Comparison of ENCODE assay signal across 8 mouse cellular contexts in genomic region chr2:121441800-121442199, GRCm38 (mm10). TPM values are rescaled to one million over a fixed set of nuclear protein-coding genes. Genes with fewer than 3 reads are reported as not detected.
DNase-seq lines count a peak whose midpoint lies in the region; ATAC-seq lines count a peak whose summit lies in the region.

No protein-coding gene starts in this region.

- H3K4me2 ChIP-seq in forebrain, embryonic 13.5 days: peak overlapping the region; percentile 76
- peak overlapping the region; percentile 93 for H3K4me2 ChIP-seq in liver, embryonic 12.5 days

- H3K27me3 ChIP-seq in megakaryocyte, embryonic 14.5 days (replicated peaks): peaks cover 6% of the 10 kb centered on the region
- H3K27me3 ChIP-seq in forebrain, embryonic 13.5 days: peaks cover 20% of the 10 kb centered on the region
- peaks cover 37% of the 10 kb centered on the region for H3K27me3 ChIP-seq in liver, embryonic 12.5 days (replicated peaks)

- peaks cover 37% of the 10 kb centered on the region for H3K36me3 ChIP-seq in megakaryocyte, embryonic 14.5 days (replicated peaks; ENCODE audit: low read length)
- peaks cover 34% of the 10 kb centered on the region for H3K36me3 ChIP-seq in forebrain, embryonic 13.5 days (ENCODE audit: poor library complexity, severe bottlenecking)
- H3K36me3 ChIP-seq in liver, embryonic 12.5 days: peaks cover 30% of the 10 kb centered on the region

- 9% methylated on average over 11 of the region's 11 CpGs for WGBS in forebrain, embryonic 13.5 days
- WGBS in liver, embryonic 12.5 days (ENCODE audit: insufficient replicate concordance): 15% methylated on average over 11 of the region's 11 CpGs

- H3K9me3 ChIP-seq in megakaryocyte, embryonic 14.5 days: no peaks in the 10 kb centered on the region
- H3K9me3 ChIP-seq in forebrain, embryonic 13.5 days (replicated peaks): no peaks in the 10 kb centered on the region
- H3K9me3 ChIP-seq in liver, embryonic 12.5 days (replicated peaks): no peaks in the 10 kb centered on the region

- peak overlapping the region; percentile 50 for H3K9ac ChIP-seq in forebrain, embryonic 13.5 days
- peak overlapping the region; percentile 69 for H3K9ac ChIP-seq in liver, embryonic 12.5 days

- peaks cover 39% of the 10 kb centered on the region for H3K4me1 ChIP-seq in megakaryocyte, embryonic 14.5 days
- H3K4me1 ChIP-seq in forebrain, embryonic 13.5 days: peaks cover 16% of the 10 kb centered on the region
- peaks cover 19% of the 10 kb centered on the region for H3K4me1 ChIP-seq in liver, embryonic 12.5 days

- H3K27ac ChIP-seq in forebrain, embryonic 13.5 days: no peak overlapping the region
- H3K27ac ChIP-seq in liver, embryonic 12.5 days: no peak overlapping the region

- no peak for ATAC-seq in megakaryocyte, adult 5-6 weeks (ENCODE audit: poor library complexity, severe bottlenecking)
- no peak for ATAC-seq in forebrain, embryonic 13.5 days
- ATAC-seq in liver, embryonic 12.5 days: no peak
- ATAC-seq in erythroid progenitor cell, adult 5-6 weeks (replicated peaks; ENCODE audit: low FRiP score, poor library complexity, severe bottlenecking): no peak; the same call in 1 of the 2 replicates

- H3K4me3 ChIP-seq in megakaryocyte, embryonic 14.5 days (replicated peaks): peak overlapping the region; percentile 91
- H3K4me3 ChIP-seq in forebrain, embryonic 13.5 days: peak overlapping the region; percentile 36
- peak overlapping the region; percentile 60 for H3K4me3 ChIP-seq in liver, embryonic 12.5 days

- DNase-seq in spleen, postnatal 14 days (ENCODE audit: low spot score in 2 of 2): peak; percentile 18 to 46
- no peak for DNase-seq in adrenal gland, adult 2 months
- no peak for DNase-seq in frontal cortex, postnatal 36 days (ENCODE audit: low spot score in 2 of 2)

RNA-seq across cellular contexts. Expression of gene Ell3, which starts 2.3 kb away (rescaled TPM):
- not detected in 2 replicates for polyA plus RNA-seq in megakaryocyte, embryonic 14.5 days (2012; ENCODE audit: insufficient read depth, low replicate concordance)
- not detected in 2 replicates for total RNA-seq in megakaryocyte, adult 5-6 weeks (2015)
- total RNA-seq in megakaryocyte, adult 5-6 weeks (2017): not detected in 2 replicates
- 1.7 and 2.1 TPM in 2 replicates for polyA plus RNA-seq in forebrain, embryonic 13.5 days (2015; fragmentation: Nextera tagmentation; extraction: Ambion mirVana)
- 1.4 and 1.6 TPM in 2 replicates for polyA plus RNA-seq in liver, embryonic 12.5 days (2016; fragmentation: Nextera tagmentation; extraction: Ambion mirVana)
- total RNA-seq in adrenal gland, adult 2 months (2021): under 1 TPM; 0.35 to 0.63 TPM
- 0.20 and 0.23 TPM in 2 replicates for polyA plus RNA-seq in adrenal gland, adult 2 months (2012; rRNA removed)
- 1.4 TPM in 1 of 2 replicates, not detected in the other for total RNA-seq in erythroid progenitor cell, adult 5-6 weeks (2015; ENCODE audit: low replicate concordance)
- total RNA-seq in erythroid progenitor cell, adult 5-6 weeks (2017; ENCODE audit: low replicate concordance): not detected in 2 replicates

RNA-seq across cellular contexts. Expression of gene Serf2, which starts 7.2 kb away (rescaled TPM):
- polyA plus RNA-seq in megakaryocyte, embryonic 14.5 days (2012; ENCODE audit: insufficient read depth, low replicate concordance): 78.6 and 558 TPM in 2 replicates
- total RNA-seq in megakaryocyte, adult 5-6 weeks (2015): 390 and 393 TPM in 2 replicates
- total RNA-seq in megakaryocyte, adult 5-6 weeks (2017): 216 and 267 TPM in 2 replicates
- polyA plus RNA-seq in forebrain, embryonic 13.5 days (2015; fragmentation: Nextera tagmentation; extraction: Ambion mirVana): 420 and 494 TPM in 2 replicates
- 321 and 334 TPM in 2 replicates for polyA plus RNA-seq in liver, embryonic 12.5 days (2016; fragmentation: Nextera tagmentation; extraction: Ambion mirVana)
- total RNA-seq in adrenal gland, adult 2 months (2021): 100 to 1,000 TPM; 272 to 371 TPM
- 275 and 332 TPM in 2 replicates for polyA plus RNA-seq in adrenal gland, adult 2 months (2012; rRNA removed)
- 89.4 and 100 TPM in 2 replicates for total RNA-seq in erythroid progenitor cell, adult 5-6 weeks (2015; ENCODE audit: low replicate concordance)
- 55.3 and 77.3 TPM in 2 replicates for total RNA-seq in erythroid progenitor cell, adult 5-6 weeks (2017; ENCODE audit: low replicate concordance)

RNA-seq across cellular contexts. Expression of gene Hypk, which starts 11.3 kb away (rescaled TPM):
- polyA plus RNA-seq in megakaryocyte, embryonic 14.5 days (2012; ENCODE audit: insufficient read depth, low replicate concordance): 12.9 and 128 TPM in 2 replicates
- 68.9 and 78.0 TPM in 2 replicates for total RNA-seq in megakaryocyte, adult 5-6 weeks (2015)
- total RNA-seq in megakaryocyte, adult 5-6 weeks (2017): 58.5 and 73.2 TPM in 2 replicates
- 115 and 122 TPM in 2 replicates for polyA plus RNA-seq in forebrain, embryonic 13.5 days (2015; fragmentation: Nextera tagmentation; extraction: Ambion mirVana)
- 111 and 127 TPM in 2 replicates for polyA plus RNA-seq in liver, embryonic 12.5 days (2016; fragmentation: Nextera tagmentation; extraction: Ambion mirVana)
- 10 to 100 TPM; 15.7 to 25.5 TPM for total RNA-seq in adrenal gland, adult 2 months (2021)
- polyA plus RNA-seq in adrenal gland, adult 2 months (2012; rRNA removed): 2.2 and 3.0 TPM in 2 replicates
- total RNA-seq in erythroid progenitor cell, adult 5-6 weeks (2015; ENCODE audit: low replicate concordance): 28.1 and 64.1 TPM in 2 replicates
- 53.4 and 71.4 TPM in 2 replicates for total RNA-seq in erythroid progenitor cell, adult 5-6 weeks (2017; ENCODE audit: low replicate concordance)

RNA-seq across cellular contexts. Expression of gene Serinc4, which starts 14.8 kb away (rescaled TPM):
- polyA plus RNA-seq in megakaryocyte, embryonic 14.5 days (2012; ENCODE audit: insufficient read depth, low replicate concordance): 0.30 TPM in 1 of 2 replicates, not detected in the other
- total RNA-seq in megakaryocyte, adult 5-6 weeks (2015): not detected in 2 replicates
- total RNA-seq in megakaryocyte, adult 5-6 weeks (2017): 0.22 TPM in 1 of 2 replicates, not detected in the other
- polyA plus RNA-seq in forebrain, embryonic 13.5 days (2015; fragmentation: Nextera tagmentation; extraction: Ambion mirVana): 0.90 and 0.92 TPM in 2 replicates
- polyA plus RNA-seq in liver, embryonic 12.5 days (2016; fragmentation: Nextera tagmentation; extraction: Ambion mirVana): 0.13 TPM in 1 of 2 replicates, not detected in the other
- under 1 TPM in 1 of 2 experiments, not detected in 1; 0.21 TPM for total RNA-seq in adrenal gland, adult 2 months (2021)
- polyA plus RNA-seq in adrenal gland, adult 2 months (2012; rRNA removed): 0.16 and 0.20 TPM in 2 replicates
- total RNA-seq in erythroid progenitor cell, adult 5-6 weeks (2015; ENCODE audit: low replicate concordance): not detected in 2 replicates
- 8.6 TPM in 1 of 2 replicates, not detected in the other for total RNA-seq in erythroid progenitor cell, adult 5-6 weeks (2017; ENCODE audit: low replicate concordance)

RNA-seq across cellular contexts. Expression of gene Catsper2, which starts 28.2 kb away (rescaled TPM):
- polyA plus RNA-seq in megakaryocyte, embryonic 14.5 days (2012; ENCODE audit: insufficient read depth, low replicate concordance): 0.10 TPM in 1 of 2 replicates, not detected in the other
- total RNA-seq in megakaryocyte, adult 5-6 weeks (2015): 0.98 and 2.1 TPM in 2 replicates
- 0.89 and 1.4 TPM in 2 replicates for total RNA-seq in megakaryocyte, adult 5-6 weeks (2017)
- polyA plus RNA-seq in forebrain, embryonic 13.5 days (2015; fragmentation: Nextera tagmentation; extraction: Ambion mirVana): 3.8 and 5.1 TPM in 2 replicates
- 0.84 and 1.0 TPM in 2 replicates for polyA plus RNA-seq in liver, embryonic 12.5 days (2016; fragmentation: Nextera tagmentation; extraction: Ambion mirVana)
- total RNA-seq in adrenal gland, adult 2 months (2021): 1 to 10 TPM; 1.5 to 2.4 TPM
- polyA plus RNA-seq in adrenal gland, adult 2 months (2012; rRNA removed): 0.65 and 0.95 TPM in 2 replicates
- total RNA-seq in erythroid progenitor cell, adult 5-6 weeks (2015; ENCODE audit: low replicate concordance): not detected in 2 replicates
- not detected in 2 replicates for total RNA-seq in erythroid progenitor cell, adult 5-6 weeks (2017; ENCODE audit: low replicate concordance)

Comparison
In these comparisons a context has a peak if more than half of its experiments do, and no peak if none do; other contexts are left out.
1. H3K4me3 ChIP-seq: peak in every context shown above with its lines; median percentile 91 in megakaryocyte, embryonic 14.5 days; 60 in liver, embryonic 12.5 days; 36 in forebrain, embryonic 13.5 days.
2. DNase-seq: peak in spleen, postnatal 14 days (2 of 2); none in adrenal gland, adult 2 months (single experiment) and frontal cortex, postnatal 36 days (0 of 2).